In genomic region chr10:62509032-62509656, GRCm38 (mm10) we compare ENCODE assay signal across 8 mouse cellular contexts. TPM values are rescaled to one million over a fixed set of nuclear protein-coding genes. Genes with fewer than 3 reads are reported as not detected.
DNase-seq lines count a peak whose midpoint lies in the region; ATAC-seq and TF ChIP-seq lines count a peak whose summit lies in the region.
"Had no signal": no experiment of that assay in that cellular context is flagged by ENCODE, and none has a peak within 500 bp of the region (broad histone marks: within the 10 kb centered on the region; RNA-seq: fewer than 3 reads in every experiment).

No protein-coding gene starts in this region.

- peak; percentile 17 for DNase-seq in kidney, adult 2 months
- DNase-seq in kidney, postnatal 14 days: no peak
- DNase-seq in CD4-positive helper T cell, adult 2 months (ENCODE audit: low read depth, low spot score): peak; percentile 54
- DNase-seq in lung, postnatal 25 days (ENCODE audit: low spot score): peak; percentile 51
- no peak for DNase-seq in yolk sac, embryonic 10.5 days (ENCODE audit: low spot score)

- 65% methylated on average over 11 of the region's 11 CpGs for WGBS in kidney, adult 2 months

- peak overlapping the region; percentile 80 for H3K27ac ChIP-seq in kidney, adult 2 months (ENCODE audit: insufficient read depth, low read depth, low read length)
- peak overlapping the region; percentile 99 for H3K27ac ChIP-seq in brown adipose tissue, adult 24 weeks (replicated peaks; ENCODE audit: low read depth, low read length)

- no peak for ATAC-seq in erythroid progenitor cell, adult 5-6 weeks (replicated peaks; ENCODE audit: low FRiP score, poor library complexity, severe bottlenecking)
- ATAC-seq: midbrain, embryonic 16.5 days had no signal

- no peaks in the 10 kb centered on the region for H3K36me3 ChIP-seq in kidney, adult 2 months (ENCODE audit: control insufficient read depth, insufficient read depth, low read length)

- TF ChIP-seq CTCF in kidney, adult 2 months (conservative IDR thresholded peaks at IDR 0.05; ENCODE audit: insufficient read depth, insufficient read length, low read depth, low read length): no peak

- H3K27me3 ChIP-seq in kidney, adult 2 months (replicated peaks; ENCODE audit: control insufficient read depth, insufficient read depth, low read length): no peaks in the 10 kb centered on the region

- no peaks in the 10 kb centered on the region for H3K4me1 ChIP-seq in kidney, adult 2 months (ENCODE audit: control insufficient read depth, insufficient read depth, low read length)
- H3K4me1 ChIP-seq in brown adipose tissue, adult 24 weeks (ENCODE audit: control insufficient read depth, insufficient read depth, insufficient read length, low read length): peaks cover 6% of the 10 kb centered on the region; the same call in 1 of the 2 replicates

- no peak overlapping the region for H3K4me3 ChIP-seq in kidney, adult 2 months (ENCODE audit: insufficient read depth, low read depth, low read length)
- peak overlapping the region; percentile 73 for H3K4me3 ChIP-seq in brown adipose tissue, adult 24 weeks (ENCODE audit: insufficient read depth, low read depth, low read length)

- no peak for TF ChIP-seq POLR2A in kidney, adult 2 months (IDR thresholded peaks at IDR 0.05; ENCODE audit: low read depth, low read length)

RNA-seq across cellular contexts. Expression of gene Srgn, which starts 18.1 kb away (rescaled TPM):
- polyA plus RNA-seq in kidney, adult 2 months (2012; rRNA removed): 20.8 and 34.2 TPM in 2 replicates
- polyA plus RNA-seq in brown adipose tissue, adult 24 weeks (2012; ENCODE audit: insufficient read depth, insufficient read length, missing spikeins): 48.5 and 88.7 TPM in 2 replicates
- 532 and 556 TPM in 2 replicates for total RNA-seq in erythroid progenitor cell, adult 5-6 weeks (2015; ENCODE audit: low replicate concordance)
- total RNA-seq in erythroid progenitor cell, adult 5-6 weeks (2017; ENCODE audit: low replicate concordance): 147 and 262 TPM in 2 replicates

RNA-seq across cellular contexts. Expression of gene Vps26a, which starts 22.5 kb away (rescaled TPM):
- 16.7 and 24.5 TPM in 2 replicates for polyA plus RNA-seq in kidney, adult 2 months (2012; rRNA removed)
- 46.9 and 61.9 TPM in 2 replicates for polyA plus RNA-seq in brown adipose tissue, adult 24 weeks (2012; ENCODE audit: insufficient read depth, insufficient read length, missing spikeins)
- 33.5 and 37.3 TPM in 2 replicates for total RNA-seq in erythroid progenitor cell, adult 5-6 weeks (2015; ENCODE audit: low replicate concordance)
- total RNA-seq in erythroid progenitor cell, adult 5-6 weeks (2017; ENCODE audit: low replicate concordance): 29.4 and 48.0 TPM in 2 replicates

RNA-seq across cellular contexts. Expression of gene Supv3l1, which starts 59.6 kb away (rescaled TPM):
- 22.9 and 25.4 TPM in 2 replicates for polyA plus RNA-seq in kidney, adult 2 months (2012; rRNA removed)
- 46.3 and 62.1 TPM in 2 replicates for polyA plus RNA-seq in brown adipose tissue, adult 24 weeks (2012; ENCODE audit: insufficient read depth, insufficient read length, missing spikeins)
- total RNA-seq in erythroid progenitor cell, adult 5-6 weeks (2015; ENCODE audit: low replicate concordance): 16.2 and 37.7 TPM in 2 replicates
- 2.5 and 9.5 TPM in 2 replicates for total RNA-seq in erythroid progenitor cell, adult 5-6 weeks (2017; ENCODE audit: low replicate concordance)

RNA-seq across cellular contexts. Expression of gene 4930507D05Rik, which starts 59.9 kb away (rescaled TPM):
- 0.14 and 0.16 TPM in 2 replicates for polyA plus RNA-seq in kidney, adult 2 months (2012; rRNA removed)
- not detected in 2 replicates for polyA plus RNA-seq in brown adipose tissue, adult 24 weeks (2012; ENCODE audit: insufficient read depth, insufficient read length, missing spikeins)
- total RNA-seq in erythroid progenitor cell, adult 5-6 weeks (2015; ENCODE audit: low replicate concordance): not detected in 2 replicates
- total RNA-seq in erythroid progenitor cell, adult 5-6 weeks (2017; ENCODE audit: low replicate concordance): not detected in 2 replicates

Comparison
In these comparisons a context has a peak if more than half of its experiments do, and no peak if none do; other contexts are left out.
1. DNase-seq: peak in kidney, adult 2 months (single experiment), CD4-positive helper T cell, adult 2 months (single experiment) and lung, postnatal 25 days (single experiment); none in kidney, postnatal 14 days (single experiment) and yolk sac, embryonic 10.5 days (single experiment).